Mouse (Mus musculus) E14TG2a.4 (cell line): ENCODE results near the gene Cobl.

ENCODE experiments used
- CTCF ChIP-seq: conservative IDR thresholded peaks from 2 replicates; pipeline ENCODE4 v1.5.1; 2014; ENCODE audit warnings: low read length
- NANOG ChIP-seq: IDR thresholded peaks from 2 replicates; pipeline ENCODE4 v1.6.1; 2014; ENCODE audit warnings: borderline replicate concordance, low read length, mixed read lengths
- POU5F1 ChIP-seq: IDR thresholded peaks from 2 replicates; pipeline ENCODE4 v1.6.1; 2014; ENCODE audit warnings: low read length, borderline replicate concordance

- TF ChIP-seq CTCF (no peak), POU5F1 (no peak), NANOG (no peak)
Measured at GRCm38 (mm10) chr11:12193369-12193768, 271.4 kb downstream of the Cobl start.
